Mouse (Mus musculus) G1E (cell line): ENCODE results near the gene Tmem209.

Source experiments
- CTCF ChIP-seq: IDR thresholded peaks from 2 replicates; pipeline ENCODE4 v1.5.1; 2012; ENCODE audit warnings: low read depth, low read length, inconsistent platforms, mixed read lengths
- GATA1 ChIP-seq: IDR thresholded peaks from 2 replicates; pipeline ENCODE4 v1.6.1; 2012; ENCODE audit warnings: borderline replicate concordance, low read length, inconsistent platforms, mixed read lengths
- POLR2AphosphoS5 ChIP-seq: IDR thresholded peaks from 2 replicates; pipeline ENCODE4 v1.6.1; 2012; ENCODE audit warnings: low read depth, low read length, inconsistent platforms; ENCODE audit not compliant: insufficient replicate concordance
- TAL1 ChIP-seq: conservative IDR thresholded peaks from 2 replicates; pipeline ENCODE4 v1.6.1; 2012; ENCODE audit warnings: low read depth, low read length, inconsistent platforms, mixed read lengths

DNA sequence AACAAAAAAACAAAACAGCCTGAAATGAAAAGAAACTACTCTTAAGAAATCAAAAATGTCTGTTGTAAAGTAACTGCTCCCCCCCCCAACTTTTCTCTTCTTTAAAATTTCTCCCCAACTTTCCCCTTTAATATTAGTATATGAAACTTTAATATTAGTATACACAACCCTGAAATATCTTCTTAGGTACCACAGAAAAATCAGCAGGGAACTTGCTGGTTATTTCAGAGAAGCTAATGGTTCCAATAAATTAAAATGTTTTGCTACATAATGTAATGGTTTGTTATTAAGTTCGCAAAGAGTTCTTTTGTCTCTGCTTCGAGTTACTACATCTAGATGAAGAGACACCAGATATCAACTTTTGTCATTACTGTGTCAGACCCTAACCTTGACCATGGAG lies 759 bp downstream of the Tmem209 start:
- TF ChIP-seq GATA1 (no peak), CTCF (no peak), POLR2AphosphoS5 (no peak), TAL1 (no peak)
